Mouse (Mus musculus) spleen, adult 2 months (tissue): ENCODE measurements around the gene Sphk1.

ENCODE experiments used
- CTCF ChIP-seq: fragments of 200-500 bp; IDR thresholded peaks from 2 replicates; pipeline ENCODE4 v1.5.1; 2011; ENCODE audit warnings: mild to moderate bottlenecking, inconsistent platforms; ENCODE audit not compliant: insufficient read depth, insufficient read length, insufficient replicate concordance; ENCODE audit errors: extremely low read depth
- POLR2A ChIP-seq: fragments of 200-500 bp; IDR thresholded peaks from 2 replicates; pipeline ENCODE4 v1.6.1; 2011; ENCODE audit warnings: low read depth, low read length, inconsistent platforms

- peak; percentile 53; the same call in 1 of the 2 replicates for TF ChIP-seq CTCF
- no peak for TF ChIP-seq POLR2A
Measured at GRCm38 (mm10) chr11:116543110-116543509, 12.4 kb downstream of the Sphk1 start.
